Mouse (Mus musculus): ENCODE measurements around the gene Gpam. TPM values are rescaled to one million over a fixed set of nuclear protein-coding genes. Genes with fewer than 3 reads are reported as not detected.

Gpam gene
- polyA plus RNA-seq, 1 experiment from 2014 or later = 22.8 TPM

GRCm38 (mm10) chr19:55117991-55118390 is 9.0 kb downstream of the Gpam start:
- Histone ChIP-seq H3K36me3 (no peaks in the 10 kb centered on the region), H3K4me1 (replicated peaks) (peaks cover 23% of the 10 kb centered on the region), H3K27ac (no peak overlapping the region), H3K9ac (no peak overlapping the region), H3K9me3 (no peaks in the 10 kb centered on the region), H3K4me2 (no peak overlapping the region), H3K4me3 (no peak overlapping the region), H3K27me3 (no peaks in the 10 kb centered on the region)
- ATAC-seq (ENCODE audit: low FRiP score) = no peak
- WGBS = 90% methylated on average over 3 of the region's 3 CpGs

- no peak for ATAC-seq (ENCODE audit: low FRiP score)
- H3K27ac ChIP-seq = no peak overlapping the region
- H3K4me3 ChIP-seq = no peak overlapping the region
- 79% methylated on average over 6 of the region's 6 CpGs for WGBS
- no peaks in the 10 kb centered on the region for H3K27me3 ChIP-seq
- H3K9ac ChIP-seq = no peak overlapping the region
- H3K36me3 ChIP-seq = no peaks in the 10 kb centered on the region
- peaks cover 16% of the 10 kb centered on the region for H3K4me1 ChIP-seq (replicated peaks)
- H3K4me2 ChIP-seq = no peak overlapping the region
- no peaks in the 10 kb centered on the region for H3K9me3 ChIP-seq
These were observed 9.8 kb downstream of the Gpam start for GRCm38 (mm10) chr19:55117059-55117815.

GRCm38 (mm10) chr19:55115532-55115931 is 11.5 kb downstream of the Gpam start:
- no peak overlapping the region for H3K4me3 ChIP-seq
- WGBS = 89% methylated on average over 4 of the region's 4 CpGs
- H3K9ac ChIP-seq = no peak overlapping the region
- no peaks in the 10 kb centered on the region for H3K36me3 ChIP-seq
- H3K4me2 ChIP-seq = no peak overlapping the region
- H3K27ac ChIP-seq = no peak overlapping the region
- H3K27me3 ChIP-seq = no peaks in the 10 kb centered on the region
- no peak for ATAC-seq (ENCODE audit: low FRiP score)
- H3K4me1 ChIP-seq (replicated peaks) = peaks cover 4% of the 10 kb centered on the region
- H3K9me3 ChIP-seq = no peaks in the 10 kb centered on the region

- 90% methylated on average over 5 of the region's 5 CpGs for WGBS
- Histone ChIP-seq H3K9ac (no peak overlapping the region), H3K36me3 (no peaks in the 10 kb centered on the region), H3K27me3 (no peaks in the 10 kb centered on the region), H3K4me1 (replicated peaks) (no peaks in the 10 kb centered on the region; the same call in 1 of the 2 replicates), H3K27ac (no peak overlapping the region), H3K4me2 (no peak overlapping the region), H3K4me3 (no peak overlapping the region), H3K9me3 (no peaks in the 10 kb centered on the region)
- ATAC-seq (ENCODE audit: low FRiP score) = no peak
These were observed 12.1 kb downstream of the Gpam start for GRCm38 (mm10) chr19:55114825-55115395.

- Histone ChIP-seq H3K27ac (no peak overlapping the region), H3K27me3 (no peaks in the 10 kb centered on the region), H3K36me3 (no peaks in the 10 kb centered on the region), H3K4me3 (no peak overlapping the region), H3K4me1 (replicated peaks) (no peaks in the 10 kb centered on the region), H3K9me3 (no peaks in the 10 kb centered on the region), H3K9ac (no peak overlapping the region), H3K4me2 (no peak overlapping the region)
- 80% methylated on average over 3 of the region's 3 CpGs for WGBS
- no peak for ATAC-seq (ENCODE audit: low FRiP score)
These were observed 19.1 kb downstream of the Gpam start for GRCm38 (mm10) chr19:55107896-55108295.

GRCm38 (mm10) chr19:55105969-55106368 is 21.1 kb downstream of the Gpam start:
- Histone ChIP-seq H3K27me3 (no peaks in the 10 kb centered on the region), H3K4me3 (no peak overlapping the region), H3K36me3 (no peaks in the 10 kb centered on the region), H3K9me3 (no peaks in the 10 kb centered on the region), H3K27ac (no peak overlapping the region), H3K9ac (no peak overlapping the region), H3K4me1 (replicated peaks) (no peaks in the 10 kb centered on the region), H3K4me2 (no peak overlapping the region)
- WGBS = 95% methylated on average over 3 of the region's 3 CpGs
- no peak for ATAC-seq (ENCODE audit: low FRiP score)

GRCm38 (mm10) chr19:55103081-55103830 is 23.8 kb downstream of the Gpam start:
- H3K4me1 ChIP-seq (replicated peaks) = peaks cover 13% of the 10 kb centered on the region
- H3K36me3 ChIP-seq = no peaks in the 10 kb centered on the region
- no peak overlapping the region for H3K4me2 ChIP-seq
- H3K9ac ChIP-seq = no peak overlapping the region
- H3K27ac ChIP-seq = no peak overlapping the region
- 64% methylated on average over 11 of the region's 11 CpGs for WGBS
- H3K27me3 ChIP-seq = no peaks in the 10 kb centered on the region
- ATAC-seq (ENCODE audit: low FRiP score) = no peak
- no peak overlapping the region for H3K4me3 ChIP-seq
- H3K9me3 ChIP-seq = no peaks in the 10 kb centered on the region

- Histone ChIP-seq H3K9ac (no peak overlapping the region), H3K27ac (no peak overlapping the region), H3K4me1 (replicated peaks) (peaks cover 21% of the 10 kb centered on the region), H3K36me3 (0 out of 2 replicates have a peak, but pooled peaks cover under 1% of the 10 kb centered on the region), H3K4me2 (no peak overlapping the region), H3K4me3 (no peak overlapping the region), H3K9me3 (no peaks in the 10 kb centered on the region), H3K27me3 (no peaks in the 10 kb centered on the region)
- 87% methylated on average over 4 of the region's 4 CpGs for WGBS
- no peak for ATAC-seq (ENCODE audit: low FRiP score)
These were observed 25.4 kb downstream of the Gpam start for GRCm38 (mm10) chr19:55101659-55102058.

- Histone ChIP-seq H3K4me1 (replicated peaks) (peaks cover 26% of the 10 kb centered on the region), H3K27me3 (no peaks in the 10 kb centered on the region), H3K4me3 (peak overlapping the region; percentile 99), H3K27ac (peak overlapping the region; percentile 90), H3K4me2 (peak overlapping the region; percentile 98), H3K9me3 (no peaks in the 10 kb centered on the region), H3K36me3 (peaks cover 11% of the 10 kb centered on the region; the same call in 1 of the 2 replicates), H3K9ac (peak overlapping the region; percentile 93)
- ATAC-seq (ENCODE audit: low FRiP score) = no peak
- WGBS = 82% methylated on average over 2 of the region's 2 CpGs
These were observed 26.6 kb downstream of the Gpam start for GRCm38 (mm10) chr19:55100227-55101140.

- peak overlapping the region; percentile 99 for H3K4me3 ChIP-seq
- peak; percentile 91 for ATAC-seq (ENCODE audit: low FRiP score)
- peaks cover 17% of the 10 kb centered on the region; the same call in 1 of the 2 replicates for H3K36me3 ChIP-seq
- H3K9me3 ChIP-seq = no peaks in the 10 kb centered on the region
- H3K4me2 ChIP-seq = peak overlapping the region; percentile 98
- peak overlapping the region; percentile 90 for H3K27ac ChIP-seq
- WGBS = under 1% methylated on average over 69 of the region's 69 CpGs
- no peaks in the 10 kb centered on the region for H3K27me3 ChIP-seq
- peaks cover 27% of the 10 kb centered on the region for H3K4me1 ChIP-seq (replicated peaks)
- peak overlapping the region; percentile 93 for H3K9ac ChIP-seq
These were observed 27.6 kb downstream of the Gpam start for GRCm38 (mm10) chr19:55099184-55100160.

Data from hindbrain, embryonic 13.5 days (tissue).